Mouse (Mus musculus) myocyte (in vitro differentiated cells): ENCODE measurements around the gene Spib. TPM values are rescaled to one million over a fixed set of nuclear protein-coding genes. Genes with fewer than 3 reads are reported as not detected.

Source experiments
- H3K27me3 ChIP-seq: one replicate; pipeline ENCODE4 v1.6.1; 2011; ENCODE audit not compliant: control insufficient read depth, insufficient read depth, insufficient read length
- H3K36me3 ChIP-seq: one replicate; pipeline ENCODE4 v1.6.1; 2011; ENCODE audit not compliant: control insufficient read depth, insufficient read depth
- H3K4me2 ChIP-seq: one replicate; pipeline ENCODE4 v1.6.1; 2011; ENCODE audit warnings: low read depth, control low read depth
- H3K4me3 ChIP-seq: one replicate; pipeline ENCODE4 v1.5.1; 2011; ENCODE audit warnings: mild to moderate bottlenecking, control low read depth, moderate library complexity
- H3K79me2 ChIP-seq: one replicate; pipeline ENCODE4 v1.6.1; 2011; ENCODE audit not compliant: control insufficient read depth, insufficient read depth
- H3ac ChIP-seq: one replicate; pipeline ENCODE4 v1.6.1; 2011; ENCODE audit not compliant: control insufficient read depth, insufficient read length
- CEBPB ChIP-seq: IDR thresholded peaks from 2 replicates; pipeline ENCODE4 v1.6.1; 2011; ENCODE audit warnings: mild to moderate bottlenecking, moderate library complexity; ENCODE audit not compliant: poor library complexity, insufficient read depth, severe bottlenecking
- E2F4 ChIP-seq: IDR thresholded peaks from one replicate; pipeline ENCODE4 v1.6.1; 2011; ENCODE audit warnings: mild to moderate bottlenecking, control low read depth, moderate library complexity; ENCODE audit not compliant: insufficient read depth
- MAX ChIP-seq: IDR thresholded peaks from one replicate; pipeline ENCODE4 v1.6.1; 2011; ENCODE audit warnings: low read depth, mild to moderate bottlenecking, control low read depth
- MYOD1 ChIP-seq, 3 experiments: IDR thresholded peaks; one replicate each; pipeline ENCODE4 v1.6.1; 2011; ENCODE audit warnings: control low read depth in 2 of 3, low read depth in 2 of 3, mild to moderate bottlenecking in 2 of 3, moderate library complexity in 1 of 3; ENCODE audit not compliant: insufficient read length in 2 of 3, control insufficient read depth in 1 of 3
- MYOG ChIP-seq, 3 experiments: IDR thresholded peaks; one replicate each; pipeline ENCODE4 v1.6.1; 2011; ENCODE audit warnings: control low read depth in 2 of 3, low read depth in 2 of 3, mild to moderate bottlenecking in 2 of 3; ENCODE audit not compliant: insufficient read length in 2 of 3, control insufficient read depth in 1 of 3, insufficient read depth in 1 of 3
- POLR2A ChIP-seq: IDR thresholded peaks from one replicate; pipeline ENCODE4 v1.6.1; 2011; ENCODE audit warnings: low read depth, mild to moderate bottlenecking, control low read depth, moderate library complexity; ENCODE audit not compliant: insufficient read length
- POLR2AphosphoS2 ChIP-seq: IDR thresholded peaks from one replicate; pipeline ENCODE4 v1.6.1; 2011; ENCODE audit warnings: low read depth, control low read depth; ENCODE audit not compliant: insufficient read length
- REST ChIP-seq: IDR thresholded peaks from one replicate; pipeline ENCODE4 v1.6.1; 2011; ENCODE audit warnings: mild to moderate bottlenecking, control low read depth, moderate library complexity; ENCODE audit not compliant: insufficient read depth, insufficient read length
- SRF ChIP-seq: IDR thresholded peaks from one replicate; pipeline ENCODE4 v1.6.1; 2011; ENCODE audit warnings: low read depth; ENCODE audit not compliant: control insufficient read depth, insufficient read length
- TCF12 ChIP-seq: IDR thresholded peaks from one replicate; pipeline ENCODE4 v1.6.1; 2011; ENCODE audit warnings: mild to moderate bottlenecking, control low read depth; ENCODE audit not compliant: poor library complexity, insufficient read depth, severe bottlenecking
- TCF3 ChIP-seq: IDR thresholded peaks from one replicate; pipeline ENCODE4 v1.6.1; 2011; ENCODE audit warnings: low read depth, control low read depth; ENCODE audit not compliant: insufficient read length
- USF1 ChIP-seq: IDR thresholded peaks from one replicate; pipeline ENCODE4 v1.6.1; 2011; ENCODE audit warnings: low read depth, mild to moderate bottlenecking, control low read depth, moderate library complexity
- polyA plus RNA-seq: library from polyadenylated mRNA; unstranded; fragments of >200 nt; fragmentation: generic; extraction: Trizol; gene quantifications from one replicate; pipeline ENCODE4 v1.2.1, GENCODE M21; 2012; ENCODE audit warnings: missing spikeins

Spib gene
- polyA plus RNA-seq, 1 experiment, result 0.05 TPM

- Histone ChIP-seq H3K36me3 (no peaks in the 10 kb centered on the region), H3K4me3 (no peak within 1 kb of the TSS), H3K27me3 (peaks cover 30% of the 10 kb centered on the region), H3K79me2 (no peaks in the 10 kb centered on the region), H3ac (no peak within 1 kb of the TSS), H3K4me2 (no peak within 1 kb of the TSS)
- no peak for TF ChIP-seq MAX
- no peak for TF ChIP-seq MYOG (IDR thresholded peaks at IDR 0.05; ENCODE audit: control insufficient read depth in 1 of 3, insufficient read depth in 1 of 3, insufficient read length in 2 of 3, low read depth in 2 of 3)
- TF ChIP-seq TCF3, result no peak
- TF ChIP-seq USF1, result no peak
- TF ChIP-seq MYOD1 (IDR thresholded peaks at IDR 0.05; ENCODE audit: control insufficient read depth in 1 of 3, insufficient read length in 2 of 3, low read depth in 2 of 3), result no peak
- no peak for TF ChIP-seq REST
- no peak for TF ChIP-seq TCF12
Observed at GRCm38 (mm10) chr7:44572213-44572701, 40.4 kb upstream of the Spib start, which contains the start of gene Napsa. Gene Napsa, plus strand, starts transcription at chr7:44572380.

DNA sequence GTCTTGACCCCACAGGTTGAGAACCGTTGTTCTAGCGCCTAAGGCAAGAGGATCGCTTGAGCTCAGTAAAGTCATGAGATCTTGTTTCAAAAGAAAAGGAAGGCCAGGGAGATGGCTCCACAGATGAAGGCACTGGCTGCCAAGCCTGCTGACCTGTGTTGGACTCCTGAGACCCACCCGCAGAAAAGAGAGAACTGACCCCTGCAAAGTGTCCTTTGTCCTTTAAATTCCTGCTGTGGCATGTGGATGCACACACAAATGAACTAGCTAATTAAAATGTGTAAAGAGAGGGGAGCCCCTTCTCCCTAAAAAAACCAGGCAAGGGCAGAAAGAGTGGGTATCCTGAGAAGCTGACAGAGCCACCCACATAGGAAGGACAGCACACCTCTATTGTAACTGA, 39.9 kb upstream of the Spib start:
- TF ChIP-seq CEBPB (no peak), SRF (no peak), POLR2AphosphoS2 (no peak), E2F4 (no peak), POLR2A (no peak), MYOD1 (IDR thresholded peaks at IDR 0.05; ENCODE audit: control insufficient read depth in 1 of 3, insufficient read length in 2 of 3, low read depth in 2 of 3) (no peak), USF1 (no peak), REST (no peak), TCF3 (no peak), MYOG (IDR thresholded peaks at IDR 0.05; ENCODE audit: control insufficient read depth in 1 of 3, insufficient read depth in 1 of 3, insufficient read length in 2 of 3, low read depth in 2 of 3) (no peak), TCF12 (no peak), MAX (no peak)
- H3K27me3 ChIP-seq, result peaks cover 30% of the 10 kb centered on the region
- H3K4me2 ChIP-seq, result no peak overlapping the region
- no peak overlapping the region for H3ac ChIP-seq
- H3K36me3 ChIP-seq, result no peaks in the 10 kb centered on the region
- H3K4me3 ChIP-seq, result no peak overlapping the region
- H3K79me2 ChIP-seq, result no peaks in the 10 kb centered on the region

GRCm38 (mm10) chr7:44570989-44571388, 39.1 kb upstream of the Spib start:
- TF ChIP-seq TCF3 (no peak), REST (no peak), TCF12 (no peak), CEBPB (no peak), MAX (no peak), POLR2AphosphoS2 (no peak), POLR2A (no peak), MYOD1 (IDR thresholded peaks at IDR 0.05; ENCODE audit: control insufficient read depth in 1 of 3, insufficient read length in 2 of 3, low read depth in 2 of 3) (no peak)
- Histone ChIP-seq H3K27me3 (peaks cover 30% of the 10 kb centered on the region), H3K36me3 (no peaks in the 10 kb centered on the region), H3K4me2 (no peak overlapping the region), H3K4me3 (no peak overlapping the region), H3ac (no peak overlapping the region), H3K79me2 (no peaks in the 10 kb centered on the region)

- H3K36me3 ChIP-seq, result no peaks in the 10 kb centered on the region
- H3K79me2 ChIP-seq, result no peaks in the 10 kb centered on the region
- TF ChIP-seq REST (no peak), E2F4 (no peak), MYOG (IDR thresholded peaks at IDR 0.05; ENCODE audit: control insufficient read depth in 1 of 3, insufficient read depth in 1 of 3, insufficient read length in 2 of 3, low read depth in 2 of 3) (no peak), MAX (no peak), POLR2AphosphoS2 (no peak), USF1 (no peak), TCF3 (no peak), POLR2A (no peak), SRF (no peak), CEBPB (no peak), MYOD1 (IDR thresholded peaks at IDR 0.05; ENCODE audit: control insufficient read depth in 1 of 3, insufficient read length in 2 of 3, low read depth in 2 of 3) (no peak), TCF12 (no peak)
- peaks cover 42% of the 10 kb centered on the region for H3K27me3 ChIP-seq
- no peak overlapping the region for H3K4me3 ChIP-seq
- no peak overlapping the region for H3K4me2 ChIP-seq
- no peak overlapping the region for H3ac ChIP-seq
Observed at GRCm38 (mm10) chr7:44568803-44569202, 36.9 kb upstream of the Spib start.

GRCm38 (mm10) chr7:44565414-44565813, 33.5 kb upstream of the Spib start:
- no peak overlapping the region for H3K4me3 ChIP-seq
- TF ChIP-seq MAX (no peak), POLR2AphosphoS2 (no peak), MYOG (IDR thresholded peaks at IDR 0.05; ENCODE audit: control insufficient read depth in 1 of 3, insufficient read depth in 1 of 3, insufficient read length in 2 of 3, low read depth in 2 of 3) (no peak), MYOD1 (IDR thresholded peaks at IDR 0.05; ENCODE audit: control insufficient read depth in 1 of 3, insufficient read length in 2 of 3, low read depth in 2 of 3) (no peak), E2F4 (no peak), CEBPB (no peak), POLR2A (no peak), TCF12 (no peak), TCF3 (no peak), REST (no peak), SRF (no peak), USF1 (no peak)
- no peaks in the 10 kb centered on the region for H3K36me3 ChIP-seq
- no peaks in the 10 kb centered on the region for H3K79me2 ChIP-seq
- H3ac ChIP-seq, result no peak overlapping the region
- peaks cover 27% of the 10 kb centered on the region for H3K27me3 ChIP-seq
- no peak overlapping the region for H3K4me2 ChIP-seq
